Mouse (Mus musculus) brain, embryonic 14.5 days (tissue): Measurements from ENCODE around the gene Nebl.

Source experiments
- CTCF ChIP-seq: fragments of 200-500 bp; IDR thresholded peaks from 2 replicates; pipeline ENCODE4 v1.5.1; 2012; ENCODE audit warnings: inconsistent platforms, mild to moderate bottlenecking, moderate library complexity, borderline replicate concordance; ENCODE audit not compliant: insufficient read depth, insufficient read length; ENCODE audit errors: extremely low read depth
- POLR2A ChIP-seq: fragments of 200-500 bp; IDR thresholded peaks from 2 replicates; pipeline ENCODE4 v1.6.1; 2012; ENCODE audit warnings: mild to moderate bottlenecking, inconsistent platforms, borderline replicate concordance; ENCODE audit not compliant: poor library complexity, insufficient read depth, insufficient read length, severe bottlenecking; ENCODE audit errors: extremely low read depth

DNA sequence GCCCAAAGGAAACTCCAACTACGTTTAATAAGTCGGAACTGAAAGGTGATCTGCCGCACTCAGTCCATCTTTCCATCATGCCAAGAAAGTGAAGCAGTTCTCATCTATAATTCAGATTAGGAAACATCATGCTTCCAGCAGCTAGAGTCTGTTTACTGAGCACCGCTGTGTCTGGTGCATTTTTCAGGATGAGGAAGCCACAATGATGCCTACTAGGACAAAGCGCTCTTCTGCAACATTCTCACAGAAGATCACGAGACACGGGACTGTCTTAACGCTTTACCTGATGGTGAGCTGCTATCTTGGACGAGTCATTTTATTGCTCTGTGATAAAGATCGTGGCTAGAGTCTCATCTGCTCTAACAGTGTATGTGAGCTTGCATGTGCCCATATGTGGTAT, 59.1 kb downstream of the Nebl start:
- TF ChIP-seq CTCF (no peak), POLR2A (no peak)
